Mouse (Mus musculus): ENCODE results near the gene Casp14. TPM values are rescaled to one million over a fixed set of nuclear protein-coding genes. Genes with fewer than 3 reads are reported as not detected.
"Not testable (repeated sequence)": the region's sequence is repeated elsewhere in the genome, so short reads cannot be mapped to it uniquely, and the experiment has no call there.

The Casp14 gene
- polyA plus RNA-seq, 1 experiment from 2014 or later = not detected

DNA sequence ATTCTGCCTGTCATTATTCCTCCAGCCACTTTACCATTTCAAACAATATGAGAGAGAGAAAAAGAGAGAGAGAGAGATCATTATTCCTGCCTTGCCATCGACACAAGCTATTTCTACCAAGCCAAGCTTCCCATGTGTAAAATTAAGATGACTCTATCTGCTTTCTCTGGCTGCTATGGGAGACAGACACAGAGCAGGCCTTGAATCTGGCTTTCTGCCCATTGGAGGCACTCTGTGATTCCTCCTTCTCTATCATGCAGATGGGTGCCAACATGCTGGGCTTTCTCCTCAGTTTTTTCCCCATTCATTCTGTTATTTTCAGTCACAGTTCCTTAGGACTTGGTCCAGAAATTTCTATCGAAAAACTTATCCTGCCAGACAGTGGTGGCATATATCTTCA, 4.6 kb upstream of the Casp14 start:
- H3K27me3 ChIP-seq (ENCODE audit: insufficient read depth, poor library complexity, severe bottlenecking) = no peaks in the 10 kb centered on the region
- no peaks in the 10 kb centered on the region for H3K36me3 ChIP-seq
- no peak overlapping the region for H3K4me3 ChIP-seq
- no peak for DNase-seq (ENCODE audit: low spot score)
- no peaks in the 10 kb centered on the region for H3K4me1 ChIP-seq
- H3K27ac ChIP-seq = no peak overlapping the region
- no peaks in the 10 kb centered on the region for H3K9me3 ChIP-seq
- 79% methylated on average over 2 of the region's 2 CpGs for WGBS

DNA sequence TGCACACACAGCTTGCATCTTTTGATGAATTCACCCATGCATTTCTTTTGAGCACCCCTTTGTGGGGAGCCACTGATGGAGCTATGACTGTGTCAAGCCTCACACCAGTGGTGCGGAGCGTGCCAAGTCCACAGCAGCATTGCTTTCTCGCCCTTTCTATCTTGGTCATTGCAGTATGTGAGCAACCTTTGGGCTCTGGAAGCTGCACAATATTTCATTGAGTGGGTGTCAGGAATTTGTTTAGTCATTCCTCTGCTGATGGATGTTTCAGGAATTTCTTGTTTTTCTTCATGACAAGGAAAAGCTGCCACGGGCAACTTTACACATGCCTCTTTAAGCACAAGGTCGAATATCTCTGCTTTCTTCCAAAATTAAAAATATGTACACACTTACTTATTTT, 3.9 kb upstream of the Casp14 start:
- no peak overlapping the region for H3K4me3 ChIP-seq
- no peaks in the 10 kb centered on the region for H3K4me1 ChIP-seq
- WGBS = 80% methylated on average over 5 of the region's 5 CpGs
- H3K36me3 ChIP-seq = no peaks in the 10 kb centered on the region
- no peak for DNase-seq (ENCODE audit: low spot score)
- no peaks in the 10 kb centered on the region for H3K9me3 ChIP-seq
- H3K27ac ChIP-seq = no peak overlapping the region
- no peaks in the 10 kb centered on the region for H3K27me3 ChIP-seq (ENCODE audit: insufficient read depth, poor library complexity, severe bottlenecking)

DNA sequence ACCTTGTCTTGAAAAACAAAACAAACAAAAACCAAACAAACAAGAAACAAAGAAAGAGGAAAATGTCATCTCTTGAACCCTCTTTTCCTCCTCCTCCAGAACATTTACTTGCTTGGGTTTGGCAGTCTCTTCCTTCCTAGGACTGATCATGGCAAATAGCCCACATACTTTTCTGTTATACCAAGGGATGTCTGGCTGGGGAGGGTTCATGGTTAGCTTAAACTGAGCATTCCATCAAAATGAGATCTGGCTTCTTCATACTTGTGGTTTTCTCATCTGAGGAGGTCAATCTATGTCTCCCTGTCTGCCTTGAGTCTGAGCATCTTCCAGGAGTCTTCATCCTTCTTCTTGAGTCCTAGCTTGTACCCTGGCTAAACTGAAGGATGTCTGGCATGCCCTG, 1.9 kb downstream of the Casp14 start:
- peak; percentile 13 for DNase-seq (ENCODE audit: low spot score)
- Histone ChIP-seq H3K9me3 (no peaks in the 10 kb centered on the region), H3K4me3 (no peak overlapping the region), H3K27ac (no peak overlapping the region), H3K36me3 (no peaks in the 10 kb centered on the region), H3K27me3 (ENCODE audit: insufficient read depth, poor library complexity, severe bottlenecking) (no peaks in the 10 kb centered on the region), H3K4me1 (no peaks in the 10 kb centered on the region)

DNA sequence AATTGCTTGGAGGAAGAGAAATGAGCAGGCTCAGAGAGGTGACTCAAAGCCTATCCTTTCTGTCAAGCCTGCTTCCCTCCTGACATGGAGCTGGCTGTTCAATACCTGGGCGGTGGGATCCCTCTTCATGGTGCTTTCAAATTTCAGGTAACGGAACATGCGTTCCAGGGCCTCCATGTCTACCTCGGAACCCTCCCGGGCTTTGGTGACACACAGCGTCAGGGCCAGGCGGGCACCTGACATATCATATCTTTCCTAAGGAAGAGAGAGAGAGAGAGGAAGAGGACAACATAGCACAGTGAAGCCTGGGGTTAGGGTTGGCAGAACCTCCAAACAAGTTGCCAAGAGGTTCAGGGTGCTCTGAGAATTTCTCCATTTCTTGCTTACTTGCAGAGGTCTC, 2.9 kb downstream of the Casp14 start:
- DNase-seq (ENCODE audit: low spot score) = peak; percentile 66
- H3K36me3 ChIP-seq = no peaks in the 10 kb centered on the region
- H3K9me3 ChIP-seq = no peaks in the 10 kb centered on the region
- no peak overlapping the region for H3K27ac ChIP-seq
- no peak overlapping the region for H3K4me3 ChIP-seq
- no peaks in the 10 kb centered on the region for H3K27me3 ChIP-seq (ENCODE audit: insufficient read depth, poor library complexity, severe bottlenecking)
- H3K4me1 ChIP-seq = no peaks in the 10 kb centered on the region
- 85% methylated on average over 7 of the region's 7 CpGs for WGBS

DNA sequence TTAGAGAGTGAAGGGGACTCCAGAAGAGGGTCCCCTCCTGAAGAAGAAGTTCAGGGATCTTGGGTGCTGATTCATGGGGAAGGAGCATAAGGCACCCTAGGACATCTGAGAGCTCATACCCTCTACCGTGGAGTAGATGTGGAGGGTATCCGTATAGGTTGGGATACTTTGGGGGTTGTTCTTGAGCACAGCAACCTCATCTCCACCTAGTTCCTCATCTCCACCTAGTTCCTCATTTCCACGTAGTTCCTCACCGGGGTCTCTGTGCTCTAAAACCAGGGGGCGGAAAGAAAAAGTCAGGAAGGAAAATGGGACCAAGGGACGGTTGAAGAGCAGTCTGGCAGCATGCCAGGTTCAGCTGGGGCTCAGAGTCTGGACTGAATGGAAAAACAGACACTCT, 4.0 kb downstream of the Casp14 start:
- 75% methylated on average over 6 of the region's 6 CpGs for WGBS
- Histone ChIP-seq H3K27ac (no peak overlapping the region), H3K36me3 (no peaks in the 10 kb centered on the region), H3K4me3 (no peak overlapping the region), H3K4me1 (no peaks in the 10 kb centered on the region), H3K9me3 (no peaks in the 10 kb centered on the region), H3K27me3 (ENCODE audit: insufficient read depth, poor library complexity, severe bottlenecking) (no peaks in the 10 kb centered on the region)
- DNase-seq (ENCODE audit: low spot score) = peak; percentile 43

DNA sequence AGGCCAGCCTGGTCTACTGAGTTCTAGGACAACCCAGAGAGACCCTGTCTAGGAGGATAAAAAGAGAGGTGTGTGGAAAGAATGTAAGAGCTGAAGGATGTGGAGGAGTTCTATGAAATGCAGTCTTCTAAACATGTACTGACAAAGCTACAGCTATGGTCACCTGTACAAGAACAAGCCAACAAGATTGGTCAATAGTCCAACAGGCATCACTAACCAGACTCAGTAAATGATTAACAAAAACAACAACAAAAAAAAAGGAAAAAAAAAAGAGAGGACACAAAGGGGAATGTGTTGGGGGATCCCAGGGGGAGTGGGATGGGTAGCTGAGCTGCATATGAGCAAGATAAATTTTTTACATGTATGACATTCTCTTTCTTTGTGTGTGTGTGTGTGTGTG, 7.4 kb downstream of the Casp14 start:
- no peaks in the 10 kb centered on the region for H3K9me3 ChIP-seq
- H3K27me3 ChIP-seq (ENCODE audit: insufficient read depth, poor library complexity, severe bottlenecking) = no peaks in the 10 kb centered on the region
- H3K27ac ChIP-seq = no peak overlapping the region
- H3K4me3 ChIP-seq = no peak overlapping the region
- H3K4me1 ChIP-seq = no peaks in the 10 kb centered on the region
- DNase-seq (ENCODE audit: low spot score) = no peak
- H3K36me3 ChIP-seq = no peaks in the 10 kb centered on the region

DNA sequence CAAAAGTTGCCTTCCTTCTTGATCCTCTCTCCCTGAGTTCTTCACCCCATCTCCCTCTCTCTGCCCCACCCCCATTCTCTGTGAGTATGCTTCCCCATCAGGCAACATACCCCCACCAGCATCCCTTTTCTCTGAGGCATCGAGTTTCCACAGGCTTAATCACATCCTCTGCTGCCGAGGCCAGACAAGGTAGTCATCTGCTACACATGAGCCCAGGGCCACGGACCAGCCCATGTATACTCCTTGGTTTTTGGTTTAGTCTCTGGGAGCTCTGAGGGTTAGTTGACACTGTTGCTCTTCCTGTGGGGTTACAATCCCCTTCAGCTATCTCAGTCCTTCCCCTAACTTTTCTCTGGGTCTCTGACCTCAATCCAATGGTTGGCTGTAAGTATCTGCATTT, 17.2 kb downstream of the Casp14 start:
- peak; percentile 66 for DNase-seq (ENCODE audit: low spot score)

DNA sequence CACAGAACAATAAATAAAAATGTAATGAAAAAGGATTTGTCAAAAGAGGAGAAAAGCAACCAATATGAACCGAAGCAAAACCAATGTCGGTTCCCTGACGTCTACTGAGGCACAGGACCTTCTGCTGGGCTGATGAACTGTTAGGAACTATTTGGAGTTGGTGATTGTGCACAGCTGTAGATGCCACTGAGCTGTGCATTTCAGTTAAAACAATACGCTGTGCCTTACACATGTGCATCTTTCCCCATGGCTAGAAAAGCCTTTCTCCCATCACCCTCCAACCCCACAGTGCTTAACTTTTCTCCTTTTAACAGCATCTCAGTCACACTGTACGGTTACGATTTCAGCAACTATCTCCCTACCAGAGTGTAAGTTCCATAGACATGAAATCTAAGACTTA, 28.1 kb downstream of the Casp14 start:
- Histone ChIP-seq H3K27ac (no peak overlapping the region), H3K4me1 (no peaks in the 10 kb centered on the region), H3K4me3 (no peak overlapping the region), H3K9me3 (no peaks in the 10 kb centered on the region), H3K36me3 (no peaks in the 10 kb centered on the region), H3K27me3 (ENCODE audit: insufficient read depth, poor library complexity, severe bottlenecking) (no peaks in the 10 kb centered on the region)
- WGBS = 85% methylated on average over 6 of the region's 6 CpGs
- DNase-seq (ENCODE audit: low spot score) = no peak

More for the DNA sequence above, 17.2 kb downstream of the Casp14 start:
- 56% methylated on average over 3 of the region's 3 CpGs for WGBS
- no peak overlapping the region for H3K4me3 ChIP-seq
- no peaks in the 10 kb centered on the region for H3K36me3 ChIP-seq
- H3K4me1 ChIP-seq = no peaks in the 10 kb centered on the region
- H3K27me3 ChIP-seq (ENCODE audit: insufficient read depth, poor library complexity, severe bottlenecking) = no peaks in the 10 kb centered on the region
- H3K27ac ChIP-seq = no peak overlapping the region
- H3K9me3 ChIP-seq = no peaks in the 10 kb centered on the region

DNA sequence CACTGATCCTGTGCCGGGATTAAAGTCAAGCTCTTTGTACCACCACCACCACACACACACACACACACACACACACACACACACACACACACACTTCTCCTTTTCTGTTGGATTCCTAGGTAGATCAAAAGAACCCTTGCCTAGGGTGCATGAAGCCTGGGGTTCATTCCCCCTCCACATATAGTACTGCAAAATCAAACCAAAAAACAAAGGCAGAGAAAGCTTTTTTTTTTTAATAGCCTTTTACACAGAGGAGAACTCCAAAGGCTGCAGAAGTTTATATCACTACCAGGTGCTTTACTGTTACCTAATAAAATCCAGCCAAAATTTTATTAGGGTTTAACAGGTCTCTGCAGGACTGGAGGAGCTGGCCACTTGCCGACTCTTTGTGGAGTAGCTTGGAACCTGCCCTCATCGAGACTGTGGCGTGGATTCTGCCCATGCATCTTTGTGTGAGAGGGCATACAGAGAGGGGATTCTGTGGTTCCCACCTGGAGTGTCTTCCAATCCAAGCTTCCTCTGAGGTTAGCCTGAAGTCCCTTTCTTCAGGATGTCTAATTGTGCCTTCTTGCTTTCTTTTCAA, 31.0 kb downstream of the Casp14 start:
- Histone ChIP-seq H3K27me3 (ENCODE audit: insufficient read depth, poor library complexity, severe bottlenecking) (no peaks in the 10 kb centered on the region), H3K4me1 (no peaks in the 10 kb centered on the region), H3K4me3 (no peak overlapping the region), H3K9me3 (no peaks in the 10 kb centered on the region), H3K36me3 (no peaks in the 10 kb centered on the region), H3K27ac (no peak overlapping the region)
- DNase-seq (ENCODE audit: low spot score) = no peak
- 74% methylated on average over 4 of the region's 4 CpGs for WGBS

DNA sequence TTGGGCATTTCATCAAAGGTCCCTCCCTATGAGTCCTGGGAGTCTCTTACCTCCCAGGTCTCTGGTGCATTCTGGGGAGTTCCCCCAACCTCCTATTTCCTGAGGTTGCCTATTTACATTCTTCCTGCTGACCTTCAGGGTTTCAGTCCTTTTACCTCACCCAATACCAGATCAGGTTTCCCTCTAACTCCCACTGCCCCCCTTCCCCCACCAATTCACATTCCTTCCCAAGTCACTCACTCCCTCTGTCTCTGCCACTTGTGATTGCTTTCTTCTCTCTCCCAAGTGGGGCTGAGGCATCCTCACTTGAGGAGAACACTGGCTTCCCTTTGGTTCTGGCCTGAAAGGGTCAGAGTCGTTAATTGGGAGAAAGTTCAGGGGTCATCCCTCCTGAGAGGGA, 48.0 kb downstream of the Casp14 start:
- DNase-seq (ENCODE audit: low spot score); H3K27ac ChIP-seq; H3K4me1 ChIP-seq; H3K9me3 ChIP-seq; H3K4me3 ChIP-seq; H3K36me3 ChIP-seq; H3K27me3 ChIP-seq (ENCODE audit: insufficient read depth, poor library complexity, severe bottlenecking): not testable (repeated sequence)
- 18% methylated on average over 1 of the region's 1 CpGs for WGBS

DNA sequence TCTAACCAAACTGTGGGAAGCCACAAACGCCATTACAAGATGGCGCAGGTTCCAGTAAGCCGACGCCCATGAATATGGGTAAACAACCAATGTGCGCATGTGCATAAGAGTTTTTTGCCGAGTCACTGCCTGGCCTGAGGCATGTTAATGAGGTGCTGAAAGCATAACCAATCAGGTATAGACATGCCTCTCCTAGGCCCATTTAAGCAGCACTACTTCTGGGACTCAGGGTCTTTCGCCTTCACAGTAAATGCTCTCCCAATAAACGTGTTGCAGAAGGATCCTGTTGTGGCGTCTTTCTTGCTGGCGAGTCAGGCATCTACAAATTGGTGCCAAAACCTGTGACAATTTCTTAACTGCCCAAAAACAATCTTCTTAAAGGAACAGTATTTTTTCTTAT, 51.4 kb downstream of the Casp14 start:
- not testable (repeated sequence) for H3K4me3 ChIP-seq; H3K27ac ChIP-seq; H3K36me3 ChIP-seq; H3K4me1 ChIP-seq; H3K27me3 ChIP-seq (ENCODE audit: insufficient read depth, poor library complexity, severe bottlenecking); H3K9me3 ChIP-seq; DNase-seq (ENCODE audit: low spot score)
- WGBS = 87% methylated on average over 10 of the region's 10 CpGs

DNA sequence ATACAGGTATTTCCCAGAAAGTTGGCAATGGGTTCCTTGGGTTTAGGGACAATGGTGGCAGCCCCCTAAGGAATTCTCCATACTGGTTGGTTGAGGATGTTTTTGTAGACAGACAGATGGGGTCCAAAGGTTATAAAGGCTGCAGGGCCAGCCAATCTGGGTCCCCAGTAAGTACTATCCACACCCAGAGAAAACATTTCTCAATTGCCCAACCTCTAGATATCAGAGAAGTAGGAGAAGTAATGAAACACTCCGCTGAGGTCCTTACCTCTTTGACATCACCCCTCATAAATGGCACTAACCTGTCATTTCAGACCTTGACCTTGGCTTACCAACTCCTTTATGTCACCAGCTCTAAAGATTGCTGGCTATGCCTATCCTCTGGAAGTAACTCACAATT, 53.5 kb downstream of the Casp14 start:
- Histone ChIP-seq H3K27me3 (ENCODE audit: insufficient read depth, poor library complexity, severe bottlenecking) (no peaks in the 10 kb centered on the region), H3K9me3 (no peaks in the 10 kb centered on the region), H3K4me3 (no peak overlapping the region), H3K4me1 (no peaks in the 10 kb centered on the region), H3K27ac (no peak overlapping the region), H3K36me3 (no peaks in the 10 kb centered on the region)
- 89% methylated on average over 1 of the region's 1 CpGs for WGBS
- no peak for DNase-seq (ENCODE audit: low spot score)

All from heart, embryonic 10.5 days (tissue).